Mouse (Mus musculus) liver, embryonic 14 days (tissue): ENCODE data around the gene Olfr1163. TPM values are rescaled to one million over a fixed set of nuclear protein-coding genes. Genes with fewer than 3 reads are reported as not detected.

ENCODE experiments used
- polyA plus RNA-seq: library from polyadenylated mRNA; depleted of rRNA; stranded (reverse); fragments of >200 nt; gene quantifications from 2 replicates; pipeline ENCODE4 v1.2.3, GENCODE M21; 2012; rRNA removed

The Olfr1163 gene
- polyA plus RNA-seq, result not detected in 2 replicates

GRCm38 (mm10) chr2:88071730-88072129 lies at the start of gene Olfr1163:
Gene Olfr1163, minus strand, starts transcription at chr2:88071830.

GRCm38 (mm10) chr2:88093866-88094265 lies 22.2 kb upstream of the Olfr1163 start, which contains the start of gene Olfr1164:
Gene Olfr1164, minus strand, starts transcription at chr2:88093966.

GRCm38 (mm10) chr2:88051029-88051428 lies 20.6 kb downstream of the Olfr1163 start, which contains the start of gene Olfr1162:
Gene Olfr1162, minus strand, starts transcription at chr2:88051129.

GRCm38 (mm10) chr2:88037599-88037998 lies 34.0 kb downstream of the Olfr1163 start, which contains the start of gene Olfr73:
Gene Olfr73, minus strand, starts transcription at chr2:88037699.

GRCm38 (mm10) chr2:88022474-88022873 lies 49.2 kb downstream of the Olfr1163 start, which contains the start of gene Olfr1161:
Gene Olfr1161, plus strand, starts transcription at chr2:88022774.

Other genes with a start within 250 kb of the Olfr1163 start
- gene Olfr1148, start 241.3 kb downstream of the Olfr1163 start, polyA plus RNA-seq, result not detected in 2 replicates
- gene Olfr1150-ps1, start 227.8 kb downstream of the Olfr1163 start, polyA plus RNA-seq, result not detected in 2 replicates
- gene Olfr1151, start 216.0 kb downstream of the Olfr1163 start, polyA plus RNA-seq, result not detected in 2 replicates
- gene Olfr1152, start 205.3 kb downstream of the Olfr1163 start, polyA plus RNA-seq, result not detected in 2 replicates
- gene Olfr1153, start 176.9 kb downstream of the Olfr1163 start, polyA plus RNA-seq, result not detected in 2 replicates
- not detected in 2 replicates for gene Olfr1154, start 166.7 kb downstream of the Olfr1163 start, polyA plus RNA-seq
- gene Olfr1155, start 126.7 kb downstream of the Olfr1163 start, polyA plus RNA-seq, result not detected in 2 replicates
- gene Olfr1156, start 118.7 kb downstream of the Olfr1163 start, polyA plus RNA-seq, result not detected in 2 replicates
- gene Olfr1157, start 103.5 kb downstream of the Olfr1163 start, polyA plus RNA-seq, result not detected in 2 replicates
- not detected in 2 replicates for gene Olfr74, start 97.2 kb downstream of the Olfr1163 start, polyA plus RNA-seq
- gene Olfr1158, start 81.7 kb downstream of the Olfr1163 start, polyA plus RNA-seq, result not detected in 2 replicates
- gene Olfr1160, start 63.6 kb downstream of the Olfr1163 start, polyA plus RNA-seq, result not detected in 2 replicates
- gene Olfr1161, start 49.1 kb downstream of the Olfr1163 start, polyA plus RNA-seq, result not detected in 2 replicates
- gene Olfr73, start 34.1 kb downstream of the Olfr1163 start, polyA plus RNA-seq, result not detected in 2 replicates
- not detected in 2 replicates for gene Olfr1162, start 20.7 kb downstream of the Olfr1163 start, polyA plus RNA-seq
- not detected in 2 replicates for gene Olfr1164, start 22.1 kb upstream of the Olfr1163 start, polyA plus RNA-seq
- gene Olfr1166, start 56.4 kb upstream of the Olfr1163 start, polyA plus RNA-seq, result not detected in 2 replicates
- gene Olfr1167, start 83.4 kb upstream of the Olfr1163 start, polyA plus RNA-seq, result not detected in 2 replicates
- gene Olfr1168, start 110.0 kb upstream of the Olfr1163 start, polyA plus RNA-seq, result not detected in 2 replicates
- gene Olfr1170, start 156.5 kb upstream of the Olfr1163 start, polyA plus RNA-seq, result not detected in 2 replicates
- gene Olfr1173, start 208.0 kb upstream of the Olfr1163 start, polyA plus RNA-seq, result not detected in 2 replicates
- gene Olfr1174-ps, start 243.3 kb upstream of the Olfr1163 start, polyA plus RNA-seq, result not detected in 2 replicates